9 mouse cellular contexts compared by ENCODE assay signal in the genomic region with DNA sequence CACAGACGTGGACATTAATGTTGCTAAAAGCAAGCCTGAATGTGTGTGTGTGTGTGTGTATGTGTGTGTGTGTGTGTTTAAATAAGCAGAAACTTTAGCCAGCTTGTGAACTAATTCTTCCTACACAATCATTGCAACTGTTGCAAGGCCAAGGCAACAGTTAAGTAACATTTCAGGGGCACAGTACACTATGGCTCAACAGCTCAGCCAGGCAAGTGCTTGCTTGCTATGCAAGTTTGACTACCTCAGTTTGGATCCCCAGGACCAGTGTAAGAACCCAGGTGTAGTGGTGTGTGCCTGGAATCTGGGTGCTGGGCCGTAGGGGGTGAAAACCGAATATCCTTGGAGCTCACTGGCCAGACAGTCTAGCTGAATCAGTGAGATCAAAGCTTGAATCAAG. TPM values are rescaled to one million over a fixed set of nuclear protein-coding genes. Genes with fewer than 3 reads are reported as not detected.
DNase-seq lines count a peak whose midpoint lies in the region; ATAC-seq and TF ChIP-seq lines count a peak whose summit lies in the region.
"Had no signal": no experiment of that assay in that cellular context is flagged by ENCODE, and none has a peak within 500 bp of the region (broad histone marks: within the 10 kb centered on the region; RNA-seq: fewer than 3 reads in every experiment).

No protein-coding gene starts in this region.

- no peak for DNase-seq in kidney, adult 18-20 months
- DNase-seq in intestine, embryonic 14.5 days (ENCODE audit: low spot score) = no peak
- DNase-seq in thymus, adult 2 months = no peak
- DNase-seq in right cerebral cortex, adult 18-20 months = no peak
- no peak for DNase-seq in left cerebral cortex, postnatal 10 days (ENCODE audit: extremely low spot score in 1 of 2, low spot score in 2 of 2)

- ATAC-seq in kidney, embryonic 15.5 days (replicated peaks; ENCODE audit: low FRiP score) = no peak
- no peak for ATAC-seq in intestine, embryonic 14.5 days (replicated peaks; ENCODE audit: low FRiP score, low TSS enrichment, low read depth)
- no peak for ATAC-seq in midbrain, embryonic 13.5 days
- ATAC-seq: Patski had no signal

- H3K9ac ChIP-seq in kidney, embryonic 15.5 days = no peak overlapping the region
- peak overlapping the region; percentile 5; the same call in 1 of the 2 replicates for H3K9ac ChIP-seq in intestine, embryonic 14.5 days (ENCODE audit: low read length)
- 0 out of 2 replicates have a peak overlapping the region, but pooled peaks have one; percentile 42 for H3K9ac ChIP-seq in midbrain, embryonic 13.5 days (replicated peaks)

- intact Hi-C loops in left cerebral cortex, postnatal 10 days (cut with DNase I) = no loop called here

- H3K27me3 ChIP-seq in kidney, embryonic 15.5 days = no peaks in the 10 kb centered on the region
- H3K27me3 ChIP-seq in intestine, embryonic 14.5 days (replicated peaks; ENCODE audit: control insufficient read depth, insufficient read depth, low read length) = no peaks in the 10 kb centered on the region
- no peaks in the 10 kb centered on the region for H3K27me3 ChIP-seq in midbrain, embryonic 13.5 days
- no peaks in the 10 kb centered on the region for H3K27me3 ChIP-seq in thymus, adult 2 months (ENCODE audit: control insufficient read depth, insufficient read depth, low read length)
- H3K27me3 ChIP-seq: Patski had no signal

- H3K4me1 ChIP-seq in kidney, embryonic 15.5 days = peaks cover 26% of the 10 kb centered on the region
- peaks cover 2% of the 10 kb centered on the region; the same call in 1 of the 2 replicates for H3K4me1 ChIP-seq in cortical plate, adult 2 months (ENCODE audit: control insufficient read depth, insufficient read depth, low read length)
- H3K4me1 ChIP-seq in intestine, embryonic 14.5 days (replicated peaks; ENCODE audit: control insufficient read depth, insufficient read depth, low read length) = peaks cover 27% of the 10 kb centered on the region
- peaks cover 42% of the 10 kb centered on the region for H3K4me1 ChIP-seq in midbrain, embryonic 13.5 days (replicated peaks)
- H3K4me1 ChIP-seq in thymus, adult 2 months (replicated peaks; ENCODE audit: control insufficient read depth, insufficient read depth, low read length) = peaks cover 7% of the 10 kb centered on the region

- WGBS in kidney, embryonic 15.5 days = 46% methylated on average over 3 of the region's 3 CpGs
- WGBS in intestine, embryonic 14.5 days = 60% methylated on average over 3 of the region's 3 CpGs
- 56% methylated on average over 3 of the region's 3 CpGs for WGBS in midbrain, embryonic 13.5 days
- 91% methylated on average over 3 of the region's 3 CpGs for WGBS in thymus, adult 2 months

- 0 out of 2 replicates have a peak, but pooled peaks cover 3% of the 10 kb centered on the region for H3K36me3 ChIP-seq in kidney, embryonic 15.5 days
- no peaks in the 10 kb centered on the region for H3K36me3 ChIP-seq in intestine, embryonic 14.5 days (ENCODE audit: control insufficient read depth, insufficient read depth, low read length)
- H3K36me3 ChIP-seq in midbrain, embryonic 13.5 days = no peaks in the 10 kb centered on the region
- H3K36me3 ChIP-seq in thymus, adult 2 months (ENCODE audit: control insufficient read depth, insufficient read depth, low read length) = no peaks in the 10 kb centered on the region

- no peak for TF ChIP-seq POLR2A in cortical plate, adult 2 months (IDR thresholded peaks at IDR 0.05; ENCODE audit: extremely low read depth, insufficient read depth, low read length)
- no peak for TF ChIP-seq POLR2A in thymus, adult 2 months (IDR thresholded peaks at IDR 0.05; ENCODE audit: control insufficient read depth, extremely low read depth, insufficient read depth, low read length, poor library complexity)

- peak overlapping the region; percentile 85 for H3K4me2 ChIP-seq in kidney, embryonic 15.5 days
- H3K4me2 ChIP-seq in intestine, embryonic 14.5 days (ENCODE audit: low read length) = peak overlapping the region; percentile 70
- peak overlapping the region; percentile 71 for H3K4me2 ChIP-seq in midbrain, embryonic 13.5 days (replicated peaks)

- H3K4me3 ChIP-seq in kidney, embryonic 15.5 days (replicated peaks) = peak overlapping the region; percentile 80
- H3K4me3 ChIP-seq in cortical plate, adult 2 months (ENCODE audit: insufficient read depth, low read length) = peak overlapping the region; percentile 13; the same call in 1 of the 2 replicates
- peak overlapping the region; percentile 75; the same call in 1 of the 2 replicates for H3K4me3 ChIP-seq in intestine, embryonic 14.5 days (ENCODE audit: low read depth, low read length)
- peak overlapping the region; percentile 61 for H3K4me3 ChIP-seq in midbrain, embryonic 13.5 days (replicated peaks)
- H3K4me3 ChIP-seq in thymus, adult 2 months (ENCODE audit: control insufficient read depth, insufficient read depth, low read length) = no peak overlapping the region

- no peak for TF ChIP-seq CTCF in cortical plate, adult 2 months (IDR thresholded peaks at IDR 0.05; ENCODE audit: extremely low read depth, insufficient read depth, low read length)
- no peak for TF ChIP-seq CTCF in thymus, adult 2 months (IDR thresholded peaks at IDR 0.05; ENCODE audit: borderline replicate concordance, control insufficient read depth, extremely low read depth, insufficient read depth, low read length, poor library complexity)

- no peaks in the 10 kb centered on the region for H3K9me3 ChIP-seq in kidney, embryonic 15.5 days (replicated peaks)
- no peaks in the 10 kb centered on the region for H3K9me3 ChIP-seq in intestine, embryonic 14.5 days (ENCODE audit: control insufficient read depth, low read length)
- H3K9me3 ChIP-seq in midbrain, embryonic 13.5 days = no peaks in the 10 kb centered on the region

- H3K27ac ChIP-seq in kidney, embryonic 15.5 days = no peak overlapping the region
- H3K27ac ChIP-seq in cortical plate, adult 2 months (ENCODE audit: insufficient read depth, low read length) = no peak overlapping the region
- no peak overlapping the region for H3K27ac ChIP-seq in intestine, embryonic 14.5 days (ENCODE audit: low read depth)
- H3K27ac ChIP-seq in midbrain, embryonic 13.5 days = no peak overlapping the region
- no peak overlapping the region for H3K27ac ChIP-seq in thymus, adult 2 months (ENCODE audit: control insufficient read depth, insufficient read depth, low read length)

RNA-seq across cellular contexts. Expression of a gene that starts 2.6 kb away (rescaled TPM):
- polyA plus RNA-seq in kidney, embryonic 15.5 days (2015; fragmentation: Nextera tagmentation; extraction: Ambion mirVana) = 60.0 and 65.7 TPM in 2 replicates
- 20.4 and 22.9 TPM in 2 replicates for polyA plus RNA-seq in cortical plate, adult 2 months (2012; rRNA removed)
- polyA plus RNA-seq in intestine, embryonic 14.5 days (2014; fragmentation: Nextera tagmentation; extraction: Ambion mirVana) = 42.1 and 43.8 TPM in 2 replicates
- polyA plus RNA-seq in midbrain, embryonic 13.5 days (2015; fragmentation: Nextera tagmentation; extraction: Ambion mirVana) = 28.8 and 31.1 TPM in 2 replicates
- polyA plus RNA-seq in thymus, adult 2 months (2012; rRNA removed) = 12.9 and 16.1 TPM in 2 replicates
- total RNA-seq in left cerebral cortex, postnatal 10 days (2021) = 10 to 100 TPM; 14.2 to 14.8 TPM
